Mouse (Mus musculus) heart, postnatal 0 days (tissue): Measurements from ENCODE around the gene Tmc7. TPM values are rescaled to one million over a fixed set of nuclear protein-coding genes. Genes with fewer than 3 reads are reported as not detected.

Experiments
- ATAC-seq: fragments of 200-750 bp; cut with Nextera tagmentation; 2 replicates; pipeline ENCODE4 v1.8.0; 2017; ENCODE audit warnings: low read depth, moderate number of reproducible peaks, moderate library complexity; ENCODE audit not compliant: insufficient read depth
- DNase-seq: peaks from one replicate; pipeline ENCODE4 v3.0.0-alpha.2; 2016; ENCODE audit warnings: low spot score
- H3K27ac ChIP-seq: fragments of 300-500 bp; sonication (generic); 2 replicates; pipeline ENCODE4 v1.5.1; 2014; ENCODE audit warnings: low read depth, mild to moderate bottlenecking
- H3K27me3 ChIP-seq: fragments of 300-500 bp; sonication (generic); 2 replicates; pipeline ENCODE4 v1.6.1; 2014; ENCODE audit warnings: low read length, mixed read lengths; ENCODE audit not compliant: control insufficient read depth, insufficient read depth
- H3K36me3 ChIP-seq: fragments of 300-500 bp; sonication (generic); replicated peaks from 2 replicates; pipeline ENCODE4 v1.6.1; 2014; ENCODE audit warnings: low read length, mixed read lengths; ENCODE audit not compliant: control insufficient read depth, insufficient read depth
- H3K4me1 ChIP-seq: fragments of 300-500 bp; sonication (generic); 2 replicates; pipeline ENCODE4 v1.6.1; 2014; ENCODE audit warnings: antibody characterized with exemption; ENCODE audit not compliant: control insufficient read depth, insufficient read depth
- H3K4me2 ChIP-seq: fragments of 300-500 bp; sonication (generic); 2 replicates; pipeline ENCODE4 v1.6.1; 2014; ENCODE audit warnings: low read depth, mild to moderate bottlenecking, low read length, moderate library complexity
- H3K4me3 ChIP-seq: fragments of 300-500 bp; sonication (generic); 2 replicates; pipeline ENCODE4 v1.5.1; 2014; ENCODE audit warnings: low read depth, low read length
- H3K9ac ChIP-seq: fragments of 300-500 bp; sonication (generic); replicated peaks from 2 replicates; pipeline ENCODE4 v1.6.1; 2014; ENCODE audit warnings: low read depth, low read length, mixed read lengths
- H3K9me3 ChIP-seq: fragments of 300-500 bp; sonication (generic); replicated peaks from 2 replicates; pipeline ENCODE4 v1.6.1; 2016; ENCODE audit warnings: low read length; ENCODE audit not compliant: control insufficient read depth
- CTCF ChIP-seq: IDR thresholded peaks from 2 replicates; pipeline ENCODE4 v1.5.1; 2016; ENCODE audit warnings: antibody characterized with exemption, control low read depth, low read depth
- EP300 ChIP-seq: IDR thresholded peaks from 2 replicates; pipeline ENCODE4 v1.6.1; 2016; ENCODE audit warnings: antibody characterized with exemption, low read depth
- WGBS: fragments of 180-500 bp; shearing (Covaris S2); extraction: QIAGEN DNeasy Blood & Tissue Kit; methylation state at CpG from one replicate; pipeline ENCODE4 v1.1.7; 2014; 5-methylcytosine and 5-hydroxymethylcytosine counted together
- polyA plus RNA-seq: library from polyadenylated mRNA; unstranded; fragments of >200 nt; fragmentation: Nextera tagmentation; extraction: Ambion mirVana; gene quantifications from 2 replicates; pipeline ENCODE4 v1.2.1, GENCODE M21; 2015
- total RNA-seq: library from RNA; depleted of rRNA; stranded (reverse); fragments of >200 nt; gene quantifications from 2 replicates; pipeline ENCODE4 v1.2.3, GENCODE M21; 2014; ENCODE audit warnings: low replicate concordance; rRNA removed

Gene Tmc7
- total RNA-seq (3.6 and 6.0 TPM in 2 replicates), polyA plus RNA-seq (2.7 and 3.2 TPM in 2 replicates)

DNA sequence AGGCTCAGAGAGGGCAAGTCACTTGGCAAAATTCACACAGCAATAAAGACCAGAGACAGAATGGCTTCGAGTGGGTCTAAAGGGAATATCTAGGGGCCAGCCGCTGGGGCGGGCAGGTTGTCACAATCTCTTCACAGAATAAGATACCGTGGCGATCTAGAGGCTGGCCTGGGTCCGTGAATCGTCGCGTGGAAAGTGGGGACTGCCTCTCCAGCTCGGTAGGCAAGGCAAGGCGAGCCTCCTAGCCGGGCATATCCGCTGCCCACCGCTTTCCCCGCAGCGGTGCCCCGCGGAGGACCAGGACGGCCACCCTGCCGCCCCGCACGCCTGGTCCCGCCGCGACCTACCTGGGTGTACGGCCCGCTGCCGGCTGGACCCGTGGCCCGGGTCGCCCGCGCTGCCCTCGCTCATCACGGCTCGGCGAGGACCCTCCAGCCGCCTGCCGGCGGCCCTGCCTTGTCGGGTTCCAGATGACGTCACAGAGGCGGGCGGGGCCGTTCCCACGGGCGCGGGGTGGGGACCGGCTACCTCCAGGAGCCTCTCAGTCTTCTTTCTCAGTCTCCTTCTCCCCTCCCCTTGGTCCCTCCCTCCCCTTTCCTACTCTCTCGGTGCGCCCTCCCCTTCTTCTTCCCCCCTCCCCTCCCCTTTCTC, at the start of gene Tmc7:
Gene Tmc7 (minus strand): TSS at position 480 of the 651 bp plus-strand sequence.
- peak; percentile 36 for DNase-seq
- under 1% methylated on average over 49 of the region's 51 CpGs for WGBS
- H3K27ac ChIP-seq, result peak within 1 kb of the TSS; percentile 52; the same call in 1 of the 2 replicates

DNA sequence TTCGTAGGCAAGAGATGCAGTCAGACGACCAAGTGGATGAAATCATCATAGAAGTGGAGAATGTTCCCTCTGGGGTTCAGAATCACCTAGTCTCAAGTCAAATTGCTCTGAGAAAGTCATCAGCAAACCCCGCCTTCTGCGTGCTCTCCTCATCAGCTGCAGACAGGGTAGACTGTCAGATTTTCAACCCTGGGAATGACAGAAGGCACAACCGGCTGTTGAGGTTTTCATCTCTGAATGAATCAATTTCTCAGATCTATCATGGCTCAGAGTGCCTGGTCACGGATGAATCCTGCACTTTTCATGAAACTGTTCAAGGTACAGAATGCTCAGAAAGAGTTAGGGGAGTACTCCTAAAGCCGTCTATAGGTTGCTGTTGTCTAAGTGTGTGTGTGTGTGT, 49.4 kb upstream of the Tmc7 start:
- H3K36me3 ChIP-seq, result no peaks in the 10 kb centered on the region
- DNase-seq (no peak), ATAC-seq (no peak)
- no peaks in the 10 kb centered on the region for H3K4me1 ChIP-seq
- no peak overlapping the region for H3K4me2 ChIP-seq
- H3K4me3 ChIP-seq, result no peak overlapping the region
- 77% methylated on average over 7 of the region's 7 CpGs for WGBS
- no peaks in the 10 kb centered on the region for H3K27me3 ChIP-seq
- TF ChIP-seq EP300 (no peak), CTCF (no peak)
- no peaks in the 10 kb centered on the region for H3K9me3 ChIP-seq
- H3K27ac ChIP-seq, result no peak overlapping the region
- no peak overlapping the region for H3K9ac ChIP-seq

More for the DNA sequence above, at the start of gene Tmc7:
- peak within 1 kb of the TSS; percentile 62 for H3K4me3 ChIP-seq
- TF ChIP-seq EP300, result no peak
- no peak for TF ChIP-seq CTCF
- peaks cover 7% of the 10 kb centered on the region; the same call in 1 of the 2 replicates for H3K9me3 ChIP-seq
- no peaks in the 10 kb centered on the region for H3K36me3 ChIP-seq
- ATAC-seq, result peak; percentile 39; the same call in 1 of the 2 replicates
- 0 out of 2 replicates have a peak, but pooled peaks cover 5% of the 10 kb centered on the region for H3K27me3 ChIP-seq
- H3K9ac ChIP-seq, result peak within 1 kb of the TSS; percentile 64
- peak within 1 kb of the TSS; percentile 95 for H3K4me2 ChIP-seq
- peaks cover 2% of the 10 kb centered on the region; the same call in 1 of the 2 replicates for H3K4me1 ChIP-seq

DNA sequence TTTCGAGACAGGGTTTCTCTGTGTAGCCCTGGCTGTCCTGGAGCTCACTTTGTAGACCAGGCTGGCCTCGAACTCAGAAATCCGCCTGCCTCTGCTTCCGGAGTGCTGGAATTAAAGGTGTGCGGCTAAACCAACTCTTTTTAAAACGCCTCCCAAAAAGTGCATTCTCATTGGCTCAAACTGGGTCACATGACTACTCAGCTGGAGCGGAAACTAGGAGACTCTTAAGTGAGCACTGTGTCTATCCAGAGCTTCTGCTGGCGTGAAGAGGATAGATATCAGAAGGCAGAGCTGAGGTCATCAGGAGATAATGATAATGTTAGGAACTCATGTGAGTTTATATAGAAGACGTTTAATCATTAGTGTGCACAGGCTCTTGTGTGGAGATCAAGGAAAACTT, 48.6 kb upstream of the Tmc7 start:
- Histone ChIP-seq H3K27ac (no peak overlapping the region), H3K4me1 (no peaks in the 10 kb centered on the region), H3K4me3 (no peak overlapping the region), H3K9me3 (no peaks in the 10 kb centered on the region), H3K36me3 (no peaks in the 10 kb centered on the region), H3K27me3 (no peaks in the 10 kb centered on the region), H3K4me2 (no peak overlapping the region), H3K9ac (no peak overlapping the region)
- no peak for TF ChIP-seq EP300
- DNase-seq (no peak), ATAC-seq (no peak)
- 66% methylated on average over 9 of the region's 9 CpGs for WGBS

DNA sequence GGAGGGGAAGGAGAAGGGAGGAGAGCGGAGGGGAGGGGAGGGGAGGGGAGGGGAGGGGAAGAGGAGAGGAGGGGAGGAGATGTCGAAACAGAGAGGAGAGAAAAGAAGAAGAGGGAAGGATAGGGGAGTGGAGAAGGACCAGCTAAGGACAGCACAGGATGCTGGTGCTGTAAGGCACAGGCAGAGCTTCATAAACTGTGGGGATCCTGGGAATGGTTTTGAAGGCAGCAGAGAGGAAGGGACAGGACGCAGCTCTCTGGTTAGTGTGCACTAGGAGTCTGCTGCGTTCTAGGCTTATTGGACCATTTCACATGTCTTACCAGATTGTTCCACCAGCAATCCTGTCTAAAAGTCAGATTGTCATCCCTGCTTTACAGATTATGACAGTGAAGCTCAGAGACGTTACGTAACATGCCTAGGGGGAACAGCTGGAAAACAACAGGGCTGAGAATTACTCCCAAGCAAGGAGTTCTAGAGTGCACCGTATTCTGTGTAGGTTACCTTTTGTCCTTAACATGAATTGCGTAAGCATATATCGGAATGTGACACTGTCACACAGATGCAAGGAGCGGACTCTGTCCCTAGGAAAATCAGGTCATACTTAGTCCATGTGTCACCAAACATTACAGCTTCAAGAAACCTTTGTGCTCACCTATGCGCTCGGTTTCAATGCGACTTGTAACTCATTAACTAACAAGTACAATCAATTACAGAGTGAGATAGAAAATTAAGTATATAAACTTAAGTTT, 43.2 kb upstream of the Tmc7 start:
- no peak overlapping the region for H3K9ac ChIP-seq
- H3K36me3 ChIP-seq, result no peaks in the 10 kb centered on the region
- no peak overlapping the region for H3K4me2 ChIP-seq
- H3K4me1 ChIP-seq, result no peaks in the 10 kb centered on the region
- no peak overlapping the region for H3K4me3 ChIP-seq
- H3K9me3 ChIP-seq, result no peaks in the 10 kb centered on the region
- ATAC-seq (no peak), DNase-seq (no peak)
- TF ChIP-seq CTCF (no peak), EP300 (no peak)
- no peak overlapping the region for H3K27ac ChIP-seq
- WGBS, result 77% methylated on average over 12 of the region's 13 CpGs
- H3K27me3 ChIP-seq, result 0 out of 2 replicates have a peak, but pooled peaks cover 12% of the 10 kb centered on the region

DNA sequence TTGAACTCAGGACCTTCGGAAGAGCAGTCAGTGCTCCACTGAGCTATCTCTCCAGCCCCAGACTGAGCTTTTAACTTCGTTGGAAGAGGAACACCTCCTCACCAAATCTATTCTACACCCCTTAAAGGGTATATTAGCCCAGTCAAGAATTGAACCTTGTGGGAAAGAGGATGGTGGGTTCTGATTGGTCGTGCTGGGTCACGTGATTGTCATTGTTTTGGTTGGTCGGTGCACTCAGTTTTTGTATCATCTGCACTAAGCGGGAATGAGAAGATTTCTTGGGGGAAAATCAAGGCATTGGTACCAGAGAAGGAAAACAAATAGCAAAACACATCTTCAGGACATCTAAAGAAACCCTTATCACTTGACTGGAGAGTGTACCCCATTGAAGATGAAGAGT, 36.6 kb upstream of the Tmc7 start:
- no peaks in the 10 kb centered on the region for H3K9me3 ChIP-seq
- no peaks in the 10 kb centered on the region for H3K4me1 ChIP-seq
- no peak overlapping the region for H3K4me2 ChIP-seq
- no peaks in the 10 kb centered on the region for H3K36me3 ChIP-seq
- no peak for ATAC-seq
- no peak for TF ChIP-seq CTCF
- TF ChIP-seq EP300, result no peak
- H3K9ac ChIP-seq, result no peak overlapping the region
- no peak for DNase-seq
- H3K27ac ChIP-seq, result no peak overlapping the region
- 69% methylated on average over 6 of the region's 6 CpGs for WGBS
- no peak overlapping the region for H3K4me3 ChIP-seq
- 0 out of 2 replicates have a peak, but pooled peaks cover 8% of the 10 kb centered on the region for H3K27me3 ChIP-seq
